Mouse (Mus musculus): ENCODE measurements around the gene Fbxw9. TPM values are rescaled to one million over a fixed set of nuclear protein-coding genes. Genes with fewer than 3 reads are reported as not detected.

Gene Fbxw9
- 1 to 10 TPM; 4.8 to 6.4 TPM for total RNA-seq (2023)

DNA sequence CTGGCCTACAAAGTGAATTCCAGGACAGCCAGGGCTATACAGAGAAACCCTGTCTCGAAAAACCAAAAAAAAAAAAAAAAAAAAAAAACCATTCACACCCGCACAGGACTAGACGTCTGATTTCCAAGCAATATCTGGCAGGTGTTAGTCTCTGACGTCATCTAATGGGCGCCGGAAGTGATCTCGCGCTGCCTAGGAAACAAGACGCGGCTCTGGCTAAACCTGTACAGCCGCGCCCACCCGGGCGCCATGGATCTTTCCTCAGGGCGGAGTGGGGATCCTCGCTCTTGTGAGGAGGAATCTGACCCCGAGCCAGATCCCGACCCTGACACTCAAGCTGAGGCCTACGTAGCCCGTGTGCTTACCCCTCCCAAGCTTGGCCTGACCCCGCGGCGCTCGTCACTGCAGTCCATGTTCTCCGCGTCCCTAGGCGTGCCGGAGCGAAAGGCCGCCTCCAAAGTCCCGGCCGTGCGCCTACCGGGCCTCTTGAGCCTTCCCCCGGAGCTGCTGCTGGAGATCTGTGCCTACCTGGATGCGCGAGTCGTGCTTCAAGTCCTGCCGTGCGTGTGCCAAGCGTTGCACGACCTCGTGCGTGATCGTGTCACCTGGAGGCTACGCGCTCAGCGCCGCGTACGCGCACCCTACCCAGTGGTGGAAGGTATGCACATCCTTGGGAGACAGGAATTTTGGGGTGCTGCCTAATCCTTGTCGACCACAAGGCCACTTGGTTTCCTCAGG, at the start of gene Fbxw9:
TSS of gene Fbxw9 (plus strand) at position 177 of the 738 bp plus-strand sequence.

DNA sequence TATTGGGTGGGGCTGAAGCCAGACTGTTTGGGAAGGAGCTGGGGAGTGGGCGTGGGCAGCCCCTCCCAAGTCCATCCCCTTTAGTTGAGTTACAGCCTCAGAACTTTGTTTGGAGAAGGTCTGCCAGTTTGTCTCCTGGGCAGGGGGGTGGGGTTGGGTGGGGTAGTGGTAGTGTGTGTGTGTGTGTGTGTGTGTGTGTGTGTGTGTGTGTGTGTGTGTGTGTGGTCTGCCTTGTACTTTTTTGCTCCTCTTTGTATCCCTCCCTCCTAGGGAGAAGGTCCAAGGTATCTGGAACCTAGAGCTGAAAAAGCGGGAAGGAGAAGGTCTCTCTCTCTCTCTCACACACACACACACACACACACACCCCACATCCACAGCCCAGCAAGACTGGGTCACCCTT, 45.4 kb upstream of the Fbxw9 start, which contains the start of gene Best2:
TSS of gene Best2 (minus strand) at position 101 of the 400 bp plus-strand sequence.

DNA sequence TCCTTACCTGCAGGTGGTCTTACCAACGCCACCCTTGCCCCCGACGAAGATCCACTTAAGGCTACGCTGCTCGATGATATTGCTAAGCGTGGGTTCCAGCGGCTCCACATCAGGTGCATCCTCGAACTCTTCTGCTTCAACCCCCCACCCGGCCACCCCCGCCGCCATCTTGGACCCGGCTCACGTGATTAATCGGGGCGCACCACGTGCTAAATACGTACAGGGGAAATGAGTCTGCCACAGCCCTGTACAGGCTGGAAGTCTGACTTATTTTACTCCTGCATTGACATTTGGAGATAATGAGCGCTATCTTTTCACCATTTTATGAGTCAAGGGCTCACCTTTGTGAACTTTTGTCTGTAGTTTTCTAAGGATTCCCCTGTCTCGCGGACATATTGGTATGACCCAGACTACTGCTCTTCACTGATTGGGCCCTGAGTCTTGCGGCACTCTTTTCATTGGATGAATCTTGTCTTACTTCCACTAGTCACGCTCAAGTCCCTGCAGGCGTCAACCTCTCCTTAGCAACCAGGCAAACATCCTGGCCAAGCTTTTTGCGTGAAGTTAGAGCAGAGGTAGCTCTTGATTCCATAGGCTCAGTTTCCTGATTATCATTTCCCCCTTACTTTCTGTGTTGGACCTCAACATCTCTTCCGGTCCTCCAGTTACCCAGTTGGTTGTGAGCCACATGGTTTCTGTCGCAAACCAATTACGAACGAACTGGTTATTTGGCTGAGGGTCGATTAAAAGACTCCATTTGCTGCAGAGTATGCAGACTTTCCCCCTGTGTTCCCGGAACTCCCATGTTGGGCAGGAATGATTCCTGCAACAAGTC, 34.5 kb upstream of the Fbxw9 start, which contains the start of gene Asna1:
TSS of gene Asna1 (minus strand) at position 184 of the 835 bp plus-strand sequence.

DNA sequence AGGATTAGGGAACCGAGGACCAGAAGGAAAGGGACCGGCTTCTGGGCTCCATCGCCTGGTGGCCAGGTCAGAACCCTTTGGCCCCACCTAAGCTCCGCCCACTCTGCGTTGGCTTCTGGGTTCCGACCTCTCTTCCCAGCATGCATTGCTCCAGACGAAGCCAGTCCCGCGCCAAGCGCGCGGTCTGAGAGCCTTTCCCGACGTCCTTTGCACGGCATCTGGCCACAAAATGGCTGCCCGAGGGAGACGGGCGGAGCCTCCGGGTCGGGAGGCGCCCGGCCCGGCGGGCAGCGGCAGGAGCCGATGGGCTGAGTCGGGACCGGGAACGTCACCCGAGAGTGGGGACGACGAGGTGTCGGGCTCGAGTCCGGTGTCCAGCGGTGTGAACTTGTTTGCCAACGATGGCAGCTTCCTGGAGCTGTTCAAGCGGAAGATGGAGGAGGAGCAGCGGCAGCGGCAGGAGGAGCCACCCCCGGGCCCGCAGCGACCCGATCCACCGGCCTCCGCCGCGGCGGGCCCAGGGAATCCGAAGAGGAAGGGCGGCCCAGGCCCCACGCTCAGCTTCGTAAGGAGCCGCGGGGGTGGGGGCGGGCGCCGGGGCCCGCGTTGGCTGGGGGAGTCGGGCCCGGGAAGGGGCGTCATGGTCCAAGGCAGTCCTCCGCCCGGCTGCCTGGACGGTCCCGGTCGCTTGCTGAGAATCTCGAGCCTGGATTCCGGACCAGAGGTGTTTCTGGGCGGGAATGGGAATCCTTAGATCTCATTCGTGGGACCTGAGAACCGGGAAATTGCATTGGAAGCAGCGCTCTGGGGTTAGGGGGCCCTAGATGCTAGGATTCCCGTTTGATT, 33.0 kb upstream of the Fbxw9 start, which contains the start of gene Trir:
TSS of gene Trir (plus strand) at position 154 of the 846 bp plus-strand sequence.

DNA sequence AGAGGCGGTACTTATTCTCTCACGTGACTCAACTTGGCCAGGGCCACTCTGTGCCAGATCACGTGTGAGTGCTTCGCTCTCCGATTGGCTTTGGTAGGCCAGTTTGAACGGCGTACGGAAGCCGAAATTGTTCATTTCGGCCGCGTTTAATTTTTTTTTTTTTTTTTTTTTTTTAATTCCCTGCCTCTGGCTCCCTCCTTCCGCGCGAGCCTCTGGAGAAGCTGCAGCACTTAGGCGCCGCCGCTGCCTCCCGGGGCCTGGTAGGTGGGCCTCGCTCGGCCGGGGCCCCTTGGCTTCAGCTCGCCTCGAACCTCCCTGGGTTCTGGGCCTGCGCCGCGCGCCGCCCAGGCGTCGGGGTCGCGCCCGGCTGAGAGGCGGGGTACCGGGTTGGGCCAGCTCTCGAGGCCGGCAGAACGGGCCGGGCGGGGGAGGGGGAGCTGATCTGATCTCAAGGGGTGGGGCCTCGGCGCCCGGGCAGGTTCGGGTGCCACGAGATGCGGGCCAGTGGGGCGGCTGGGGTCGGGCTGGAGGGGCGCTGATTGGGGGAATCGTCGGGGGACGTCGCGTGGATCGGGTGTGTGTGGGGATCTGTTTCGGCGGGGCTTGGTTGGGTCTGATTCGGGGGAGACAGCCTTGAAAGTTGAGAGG, 23.0 kb upstream of the Fbxw9 start, which contains the start of gene Tnpo2:
TSS of gene Tnpo2 (plus strand) at position 198 of the 648 bp plus-strand sequence.

DNA sequence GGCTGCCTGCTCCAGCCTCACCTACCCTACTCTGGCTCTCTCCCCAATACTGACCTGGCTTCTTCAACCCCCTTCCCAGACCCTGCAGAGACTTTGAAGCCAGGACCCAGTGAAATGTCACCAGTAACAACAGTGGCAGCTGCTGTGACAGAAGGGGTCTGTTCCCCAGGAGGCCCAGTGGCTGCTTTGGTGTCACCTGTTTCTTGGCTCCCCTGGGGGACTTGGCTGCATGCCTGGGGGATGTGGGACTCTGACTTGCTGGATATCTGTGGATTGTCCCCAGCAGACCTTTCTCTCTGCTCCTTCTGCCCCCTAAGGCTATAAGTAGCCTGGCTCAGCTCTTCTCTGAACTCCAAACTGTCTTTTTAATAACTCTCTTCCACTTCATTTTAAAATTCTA, 8.1 kb downstream of the Fbxw9 start, which contains the start of gene Gm5741:
TSS of gene Gm5741 (minus strand) at position 1 of the 400 bp plus-strand sequence.

DNA sequence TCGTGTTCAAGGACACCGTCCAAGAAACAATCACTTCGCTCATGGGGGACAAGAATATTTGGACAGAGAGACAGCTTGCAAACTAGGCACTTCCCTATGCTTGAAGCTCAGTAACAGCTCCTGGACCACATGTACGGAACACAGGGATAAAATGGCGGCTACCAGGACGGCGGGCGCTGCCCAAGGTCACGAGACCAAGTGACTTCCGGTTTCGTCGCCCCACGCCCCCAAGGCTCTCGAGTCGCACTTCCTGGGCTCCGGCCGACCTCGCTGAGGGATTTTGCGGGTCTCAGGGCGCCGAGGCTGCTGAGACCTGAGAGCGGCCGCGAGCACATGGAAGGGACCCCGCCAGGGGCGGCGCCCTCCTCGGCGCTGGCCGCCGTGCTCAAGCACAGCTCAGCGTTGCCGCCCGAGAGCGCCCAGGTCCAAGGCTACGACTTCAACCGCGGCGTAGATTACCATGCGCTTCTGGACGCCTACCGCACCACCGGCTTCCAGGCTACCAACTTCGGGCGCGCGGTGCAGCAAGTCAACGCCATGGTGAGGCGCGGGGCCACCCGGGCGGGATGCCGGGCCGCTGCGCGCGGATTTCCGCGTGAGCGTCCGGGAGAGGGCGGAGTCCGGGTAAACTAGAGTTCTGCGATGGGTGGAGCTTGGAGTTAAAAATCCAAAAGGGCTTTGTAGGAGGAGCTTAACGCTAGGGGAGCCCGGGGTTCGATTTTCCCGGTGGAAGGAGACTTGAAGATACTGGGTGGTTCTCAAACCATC, 11.8 kb downstream of the Fbxw9 start, which contains the start of gene Dhps:
TSS of gene Dhps (plus strand) at position 244 of the 768 bp plus-strand sequence.

DNA sequence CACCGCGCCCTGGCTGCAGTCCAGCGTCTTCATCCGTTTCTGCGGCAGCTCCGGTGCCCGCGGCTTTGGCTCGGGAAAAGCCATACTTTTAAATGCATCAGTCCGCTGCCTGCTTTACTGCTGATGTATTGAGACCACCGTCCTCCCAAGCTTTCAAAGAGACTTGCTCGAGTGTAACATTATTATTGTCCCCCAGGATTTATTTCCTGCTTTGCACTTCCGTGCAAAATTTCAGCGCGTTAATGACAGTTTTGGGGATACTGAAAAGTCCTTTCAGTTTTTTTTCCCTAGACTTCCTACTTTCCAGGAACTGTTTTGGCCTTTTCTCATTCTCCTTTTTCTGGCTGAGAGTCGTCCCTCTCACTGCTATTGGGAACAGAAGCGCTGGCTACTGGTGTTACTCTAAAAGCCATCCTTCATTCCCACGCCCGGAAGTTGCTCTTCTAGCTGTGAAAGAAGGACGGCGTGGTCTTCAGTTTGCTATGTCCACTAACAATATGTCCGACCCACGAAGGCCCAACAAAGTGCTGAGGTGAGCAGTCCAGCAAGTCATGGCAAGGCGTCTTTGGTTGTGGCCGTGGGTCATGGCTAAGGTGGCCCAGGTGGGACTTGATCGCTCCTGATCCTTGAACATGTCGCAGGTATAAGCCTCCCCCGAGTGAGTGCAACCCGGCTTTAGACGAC, 20.8 kb downstream of the Fbxw9 start, which contains the start of gene Wdr83os:
TSS of gene Wdr83os (plus strand) at position 209 of the 684 bp plus-strand sequence.

DNA sequence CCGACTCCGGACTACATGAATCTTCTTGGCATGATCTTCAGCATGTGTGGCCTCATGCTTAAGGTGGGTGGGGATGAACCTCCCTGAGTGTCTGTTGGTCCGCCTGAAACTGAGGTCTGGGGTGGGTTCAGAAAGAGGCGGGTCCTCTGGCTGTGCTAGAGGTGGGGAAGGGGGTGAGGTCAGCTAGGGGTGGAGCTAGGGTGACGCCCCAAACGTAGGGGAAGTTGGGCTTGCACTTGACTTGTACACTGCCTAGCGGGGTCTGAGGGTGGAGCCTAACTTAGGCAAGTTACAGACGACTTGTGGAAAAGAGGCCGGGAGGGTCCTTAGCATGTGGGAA, 21.3 kb downstream of the Fbxw9 start, which contains the start of gene Wdr83:
TSS of gene Wdr83 (minus strand) at position 91 of the 340 bp plus-strand sequence.

DNA sequence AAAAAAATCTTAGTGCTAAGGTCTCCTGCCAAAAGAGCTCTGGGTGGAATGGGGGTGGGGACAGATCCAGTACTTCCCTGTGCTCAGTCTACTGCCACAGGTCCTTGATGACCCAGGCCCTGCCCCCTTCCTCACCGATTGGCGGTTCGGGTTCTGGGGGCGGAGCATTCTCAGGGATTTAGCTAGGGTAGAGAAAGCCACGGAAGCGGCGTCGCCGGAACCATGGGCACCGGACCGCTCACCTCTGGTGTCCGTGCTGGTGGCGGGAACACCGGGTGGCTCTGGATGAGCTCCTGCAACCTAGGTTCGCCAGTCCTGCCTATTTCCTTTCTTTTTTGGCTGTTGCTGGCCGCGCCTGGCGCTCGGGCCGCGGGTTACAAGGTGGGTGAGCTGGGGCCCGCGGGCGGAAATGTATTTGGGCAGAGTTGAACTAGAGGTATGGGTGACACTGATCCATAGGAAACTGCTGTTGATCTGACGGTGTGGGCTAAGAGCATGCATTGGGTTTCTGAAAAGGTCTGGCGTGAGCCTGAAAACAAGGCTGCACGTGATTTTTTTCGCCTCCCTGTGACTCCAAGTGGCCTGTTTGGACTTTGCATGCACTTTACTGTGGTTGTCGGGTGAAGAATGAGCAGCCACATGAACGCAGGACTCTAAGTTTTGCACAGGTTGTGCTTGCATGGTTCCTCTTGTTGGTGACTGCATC, 23.4 kb downstream of the Fbxw9 start, which contains the start of gene Man2b1:
TSS of gene Man2b1 (plus strand) at position 163 of the 706 bp plus-strand sequence.

Other genes starting within 250 kb of the Fbxw9 start
- 1 to 10 TPM; 1.2 to 1.9 TPM for gene Dand5, start 237.2 kb upstream of the Fbxw9 start, total RNA-seq (2023)
- 1 to 10 TPM; 6.7 to 9.4 TPM for gene Gadd45gip1, start 228.5 kb upstream of the Fbxw9 start, total RNA-seq (2023)
- 10 to 100 TPM; 45.1 to 61.6 TPM for gene Rad23a, start 219.4 kb upstream of the Fbxw9 start, total RNA-seq (2023)
- 100 to 1,000 TPM; 331 to 384 TPM for gene Calr, start 213.1 kb upstream of the Fbxw9 start, total RNA-seq (2023)
- 10 to 100 TPM; 27.1 to 36.2 TPM for gene Farsa, start 203.1 kb upstream of the Fbxw9 start, total RNA-seq (2023)
- 10 to 100 TPM; 14.8 to 20.6 TPM for gene Syce2, start 187.9 kb upstream of the Fbxw9 start, total RNA-seq (2023)
- gene Gcdh, start 166.1 kb upstream of the Fbxw9 start, total RNA-seq (2023), result 10 to 100 TPM in 1 of 2 experiments, 1 to 10 TPM in 1; 9.6 to 11.3 TPM
- 10 to 100 TPM; 21.1 to 28.8 TPM for gene Klf1, start 158.1 kb upstream of the Fbxw9 start, total RNA-seq (2023)
- 10 to 100 TPM; 20.0 to 24.8 TPM for gene Dnase2a, start 151.5 kb upstream of the Fbxw9 start, total RNA-seq (2023)
- not detected for gene Mast1, start 122.7 kb upstream of the Fbxw9 start, total RNA-seq (2023)
- gene Rtbdn, start 113.1 kb upstream of the Fbxw9 start, total RNA-seq (2023), result not detected
- not detected for gene Gm49661, start 90.6 kb upstream of the Fbxw9 start, total RNA-seq (2023)
- gene Prdx2, start 90.5 kb upstream of the Fbxw9 start, total RNA-seq (2023), result 100 to 1,000 TPM; 117 to 203 TPM
- 10 to 100 TPM; 35.2 to 37.9 TPM for gene Rnaseh2a, start 90.3 kb upstream of the Fbxw9 start, total RNA-seq (2023)
- 1,000 to 10,000 TPM; 1,182 to 1,374 TPM for gene Junb, start 81.3 kb upstream of the Fbxw9 start, total RNA-seq (2023)
- gene Hook2, start 69.5 kb upstream of the Fbxw9 start, total RNA-seq (2023), result 1 to 10 TPM in 1 of 2 experiments, under 1 TPM in 1; 0.83 to 1.1 TPM
- gene Best2, start 45.5 kb upstream of the Fbxw9 start, total RNA-seq (2023), result not detected
- 10 to 100 TPM; 56.3 to 62.0 TPM for gene Asna1, start 34.8 kb upstream of the Fbxw9 start, total RNA-seq (2023)
- 100 to 1,000 TPM; 154 TPM for gene Trir, start 33.2 kb upstream of the Fbxw9 start, total RNA-seq (2023)
- 10 to 100 TPM; 34.3 to 53.0 TPM for gene Tnpo2, start 23.1 kb upstream of the Fbxw9 start, total RNA-seq (2023)
- gene Gm5741, start 7.9 kb downstream of the Fbxw9 start, total RNA-seq (2023), result not detected
- 10 to 100 TPM; 35.8 to 38.4 TPM for gene Dhps, start 11.7 kb downstream of the Fbxw9 start, total RNA-seq (2023)
- 10 to 100 TPM; 36.7 TPM for gene Wdr83os, start 20.7 kb downstream of the Fbxw9 start, total RNA-seq (2023)
- 10 to 100 TPM; 12.1 to 19.5 TPM for gene Wdr83, start 21.3 kb downstream of the Fbxw9 start, total RNA-seq (2023)
- gene Man2b1, start 23.2 kb downstream of the Fbxw9 start, total RNA-seq (2023), result 100 to 1,000 TPM; 291 to 306 TPM
- not detected for gene Zfp791, start 63.0 kb downstream of the Fbxw9 start, total RNA-seq (2023)
- gene Cks1brt, start 91.9 kb downstream of the Fbxw9 start, total RNA-seq (2023), result not detected
- not detected for gene Olfr371, start 165.9 kb downstream of the Fbxw9 start, total RNA-seq (2023)
- 10 to 100 TPM; 34.6 to 37.2 TPM for gene Orc6, start 239.6 kb downstream of the Fbxw9 start, total RNA-seq (2023)
- 10 to 100 TPM; 79.6 to 80.3 TPM for gene Vps35, start 239.7 kb downstream of the Fbxw9 start, total RNA-seq (2023)

Measured in neutrophil, adult 83 days (primary cell).